Mouse (Mus musculus) stomach, embryonic 15.5 days (tissue): Measurements from ENCODE around the gene Slc45a1. TPM values are rescaled to one million over a fixed set of nuclear protein-coding genes. Genes with fewer than 3 reads are reported as not detected.

Experiments
- ATAC-seq: fragments of 200-750 bp; cut with Nextera tagmentation; 2 replicates; pipeline ENCODE4 v1.8.0; 2017; ENCODE audit warnings: low read depth, moderate number of reproducible peaks, moderate TSS enrichment; ENCODE audit not compliant: insufficient read depth, low FRiP score
- H3K27ac ChIP-seq: fragments of 300-500 bp; sonication (generic); 2 replicates; pipeline ENCODE4 v1.5.1; 2015; ENCODE audit warnings: mild to moderate bottlenecking, inconsistent platforms
- H3K27me3 ChIP-seq: fragments of 300-500 bp; sonication (generic); replicated peaks from 2 replicates; pipeline ENCODE4 v1.6.1; 2015; ENCODE audit warnings: inconsistent platforms
- H3K36me3 ChIP-seq: fragments of 300-500 bp; sonication (generic); 2 replicates; pipeline ENCODE4 v1.6.1; 2015; ENCODE audit warnings: inconsistent platforms
- H3K4me1 ChIP-seq: fragments of 300-500 bp; sonication (generic); 2 replicates; pipeline ENCODE4 v1.6.1; 2015; ENCODE audit warnings: inconsistent platforms
- H3K4me2 ChIP-seq: fragments of 300-500 bp; sonication (generic); 2 replicates; pipeline ENCODE4 v1.6.1; 2015; ENCODE audit warnings: mild to moderate bottlenecking, inconsistent platforms
- H3K4me3 ChIP-seq: fragments of 300-500 bp; sonication (generic); replicated peaks from 2 replicates; pipeline ENCODE4 v1.5.1; 2015; ENCODE audit warnings: inconsistent platforms
- H3K9ac ChIP-seq: fragments of 300-500 bp; sonication (generic); 2 replicates; pipeline ENCODE4 v1.6.1; 2015; ENCODE audit warnings: inconsistent platforms
- H3K9me3 ChIP-seq: fragments of 300-500 bp; sonication (generic); 2 replicates; pipeline ENCODE4 v1.6.1; 2016; ENCODE audit warnings: inconsistent platforms
- WGBS: fragments of 180-500 bp; shearing (Covaris S2); methylation state at CpG from one replicate; pipeline ENCODE4 v1.1.7; 2015; 5-methylcytosine and 5-hydroxymethylcytosine counted together
- polyA plus RNA-seq: library from polyadenylated mRNA; unstranded; fragments of >200 nt; fragmentation: Nextera tagmentation; extraction: Ambion mirVana; gene quantifications from 2 replicates; pipeline ENCODE4 v1.2.1, GENCODE M21; 2015

The Slc45a1 gene
- polyA plus RNA-seq, 1 experiment from 2014 or later = 1.0 TPM

DNA sequence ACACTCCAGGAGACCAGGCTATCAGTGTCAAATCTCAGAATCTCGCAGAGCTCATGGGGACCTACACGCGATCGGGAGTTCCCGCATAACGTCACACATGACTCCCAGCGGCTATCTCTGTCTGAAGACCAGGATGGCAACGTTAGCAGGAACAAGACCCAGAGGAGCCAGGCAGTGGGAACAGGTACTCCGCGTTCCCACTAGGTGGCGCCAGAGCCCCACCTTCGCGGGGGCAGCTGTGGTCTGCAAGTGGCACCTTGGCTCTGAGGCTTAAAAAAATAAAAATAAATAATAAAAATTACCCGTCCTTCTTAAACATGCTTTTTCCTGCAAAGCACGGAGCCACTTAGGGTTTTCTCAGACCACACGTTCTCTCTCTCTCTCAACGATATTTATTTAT lies 4.0 kb upstream of the Slc45a1 start:
- peak; percentile 66 for ATAC-seq
- peaks cover 10% of the 10 kb centered on the region for H3K27me3 ChIP-seq
- H3K9ac ChIP-seq = no peak overlapping the region
- no peak overlapping the region for H3K27ac ChIP-seq
- WGBS = 3% methylated on average over 17 of the region's 17 CpGs
- H3K9me3 ChIP-seq = no peaks in the 10 kb centered on the region
- no peak overlapping the region for H3K4me3 ChIP-seq
- no peak overlapping the region for H3K4me2 ChIP-seq
- no peaks in the 10 kb centered on the region for H3K36me3 ChIP-seq
- H3K4me1 ChIP-seq = peaks cover 14% of the 10 kb centered on the region; the same call in 1 of the 2 replicates

DNA sequence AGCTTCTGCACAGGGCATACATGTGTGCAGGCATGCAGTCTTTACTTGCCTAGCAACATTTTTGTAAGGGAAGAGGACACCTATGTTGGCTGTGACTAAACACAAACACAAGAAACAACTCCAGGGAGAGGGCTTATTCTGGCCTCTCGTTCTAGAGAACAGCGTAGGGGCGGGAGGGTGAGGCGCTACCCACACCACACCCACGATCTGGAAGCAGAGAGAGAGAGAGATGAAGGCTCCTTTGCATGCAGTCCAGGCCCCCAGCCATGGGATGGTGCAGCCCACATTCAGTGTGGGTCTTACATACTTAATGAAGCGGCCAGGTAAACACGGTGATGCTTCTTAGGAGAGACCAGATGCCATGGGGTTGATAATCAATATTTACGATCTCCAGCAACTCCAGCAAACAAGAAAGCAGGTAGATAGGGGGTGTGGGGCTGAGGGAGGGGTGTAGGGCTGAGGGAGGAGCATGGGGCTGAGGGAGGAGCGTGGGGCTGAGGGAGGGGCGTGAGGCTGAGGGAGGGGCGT lies 1.2 kb upstream of the Slc45a1 start:
- Histone ChIP-seq H3K9ac (no peak overlapping the region), H3K4me1 (peaks cover 8% of the 10 kb centered on the region; the same call in 1 of the 2 replicates), H3K27ac (no peak overlapping the region), H3K4me3 (no peak overlapping the region), H3K36me3 (no peaks in the 10 kb centered on the region), H3K4me2 (no peak overlapping the region), H3K27me3 (peaks cover 10% of the 10 kb centered on the region), H3K9me3 (no peaks in the 10 kb centered on the region)
- 36% methylated on average over 11 of the region's 11 CpGs for WGBS
- ATAC-seq = no peak

DNA sequence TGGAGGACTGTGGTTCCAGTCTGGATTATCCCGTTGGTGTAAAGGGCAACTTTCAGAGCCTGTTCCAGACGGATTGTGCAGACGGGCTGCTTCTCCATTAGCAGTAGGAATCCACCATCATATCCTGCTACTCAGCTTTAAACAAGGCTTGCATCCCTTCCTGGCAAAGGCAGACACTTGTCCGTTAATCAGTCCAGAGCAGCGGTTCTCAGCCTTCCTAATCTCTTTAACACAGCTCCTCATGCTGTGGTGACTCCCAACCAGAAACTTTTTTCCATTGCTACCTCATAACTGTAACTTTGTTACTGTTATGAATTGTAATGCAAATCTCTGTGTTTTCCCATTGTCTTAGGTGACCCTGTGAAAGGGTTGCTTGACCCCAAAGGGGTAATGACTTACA lies 2.6 kb downstream of the Slc45a1 start:
- WGBS = 67% methylated on average over 5 of the region's 5 CpGs
- H3K9me3 ChIP-seq = no peaks in the 10 kb centered on the region
- no peak overlapping the region for H3K9ac ChIP-seq
- H3K4me2 ChIP-seq = no peak overlapping the region
- peak; percentile 52; the same call in 1 of the 2 replicates for ATAC-seq
- H3K4me3 ChIP-seq = no peak overlapping the region
- peaks cover 10% of the 10 kb centered on the region for H3K27me3 ChIP-seq
- H3K4me1 ChIP-seq = peaks cover 4% of the 10 kb centered on the region; the same call in 1 of the 2 replicates
- no peak overlapping the region for H3K27ac ChIP-seq
- H3K36me3 ChIP-seq = no peaks in the 10 kb centered on the region

DNA sequence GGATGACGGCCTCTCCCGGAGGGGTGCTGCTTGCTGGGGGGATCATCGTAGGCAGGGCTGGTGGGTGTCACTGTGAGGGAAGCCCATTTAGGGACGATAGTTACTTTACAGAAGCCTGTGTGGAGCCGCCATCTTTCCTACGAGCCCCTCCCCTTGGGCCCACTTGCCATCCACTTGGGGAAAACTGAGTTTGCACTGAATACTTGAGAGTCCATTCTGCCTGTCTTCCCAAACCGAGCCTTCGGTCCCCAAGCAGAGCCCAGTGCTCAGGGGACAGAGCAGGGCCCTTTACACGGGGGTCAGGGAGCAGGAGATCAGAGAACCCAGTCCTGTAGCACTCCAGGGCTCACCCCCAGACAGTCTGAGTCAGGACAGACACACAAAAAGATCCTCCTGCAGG lies 7.7 kb downstream of the Slc45a1 start:
- H3K4me3 ChIP-seq = no peak overlapping the region
- no peaks in the 10 kb centered on the region for H3K9me3 ChIP-seq
- H3K4me2 ChIP-seq = no peak overlapping the region
- WGBS = 89% methylated on average over 9 of the region's 9 CpGs
- H3K9ac ChIP-seq = no peak overlapping the region
- H3K36me3 ChIP-seq = no peaks in the 10 kb centered on the region
- no peaks in the 10 kb centered on the region for H3K27me3 ChIP-seq
- H3K4me1 ChIP-seq = no peaks in the 10 kb centered on the region
- H3K27ac ChIP-seq = no peak overlapping the region
- ATAC-seq = no peak

DNA sequence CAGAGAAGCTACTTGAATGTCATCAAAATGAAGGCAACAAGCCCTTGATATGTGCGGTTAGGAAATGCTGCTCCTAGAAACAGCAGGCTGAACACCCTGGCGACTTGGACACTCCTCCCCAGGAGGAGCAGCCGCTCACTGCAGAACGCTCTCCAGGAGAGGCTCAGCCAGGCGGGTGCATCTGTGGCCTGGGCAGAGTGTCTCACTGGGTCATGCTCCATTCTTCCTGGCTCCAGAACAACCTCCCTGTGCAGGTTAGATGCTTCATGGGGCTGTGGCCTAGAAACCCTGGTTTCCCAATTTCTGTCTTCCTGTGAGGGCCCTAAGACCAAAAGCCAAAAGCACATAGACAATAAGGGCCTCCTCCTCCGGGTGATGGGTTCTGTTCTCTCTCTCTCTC lies 15.3 kb downstream of the Slc45a1 start:
- Histone ChIP-seq H3K9me3 (no peaks in the 10 kb centered on the region), H3K36me3 (no peaks in the 10 kb centered on the region), H3K4me1 (no peaks in the 10 kb centered on the region), H3K27me3 (no peaks in the 10 kb centered on the region), H3K9ac (no peak overlapping the region), H3K4me3 (no peak overlapping the region), H3K27ac (no peak overlapping the region), H3K4me2 (no peak overlapping the region)
- WGBS = 81% methylated on average over 6 of the region's 6 CpGs
- ATAC-seq = no peak

DNA sequence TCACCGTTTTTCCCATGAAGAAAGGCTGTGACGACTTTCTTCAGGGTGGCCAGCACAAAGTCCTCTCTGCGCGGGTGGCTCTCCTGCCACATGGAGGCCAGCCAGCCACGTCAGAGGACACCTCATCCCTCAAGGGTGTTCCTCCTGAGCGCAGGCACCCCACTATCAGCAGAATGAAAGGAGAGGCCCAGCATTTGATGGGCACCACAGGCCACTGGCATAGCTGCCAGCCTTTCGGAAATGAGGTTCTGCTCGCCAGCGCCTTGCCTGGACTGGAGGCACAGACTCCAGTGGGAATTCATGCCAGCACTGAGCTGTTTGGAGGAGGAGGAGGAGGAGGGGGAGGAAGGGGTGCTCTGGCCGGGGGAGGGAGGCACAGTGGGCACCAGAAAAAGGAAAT lies 16.4 kb downstream of the Slc45a1 start:
- no peak overlapping the region for H3K4me3 ChIP-seq
- H3K27me3 ChIP-seq = no peaks in the 10 kb centered on the region
- H3K4me2 ChIP-seq = no peak overlapping the region
- H3K4me1 ChIP-seq = no peaks in the 10 kb centered on the region
- ATAC-seq = no peak
- no peaks in the 10 kb centered on the region for H3K36me3 ChIP-seq
- no peak overlapping the region for H3K9ac ChIP-seq
- no peaks in the 10 kb centered on the region for H3K9me3 ChIP-seq
- H3K27ac ChIP-seq = no peak overlapping the region
- 85% methylated on average over 10 of the region's 10 CpGs for WGBS

DNA sequence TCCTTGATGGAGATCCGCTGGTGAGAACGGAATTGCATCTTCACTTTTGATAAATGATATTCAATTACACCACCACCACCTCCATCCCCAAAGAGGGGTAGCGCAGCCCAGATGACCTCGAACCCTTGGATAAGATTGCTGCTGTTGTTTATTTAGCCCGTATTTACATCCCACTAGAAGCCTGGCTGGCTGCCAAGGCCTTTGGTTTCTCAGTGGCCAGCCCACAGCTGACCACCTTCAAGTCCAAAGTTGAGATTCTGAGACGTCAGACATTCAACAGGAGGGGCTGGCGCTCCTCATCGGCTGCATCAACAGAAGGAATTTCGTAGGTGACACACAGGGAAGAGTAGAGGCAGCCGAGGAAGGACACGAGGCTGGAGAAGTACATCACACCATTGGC lies 22.7 kb downstream of the Slc45a1 start:
- 47% methylated on average over 11 of the region's 11 CpGs for WGBS
- H3K9ac ChIP-seq = no peak overlapping the region

DNA sequence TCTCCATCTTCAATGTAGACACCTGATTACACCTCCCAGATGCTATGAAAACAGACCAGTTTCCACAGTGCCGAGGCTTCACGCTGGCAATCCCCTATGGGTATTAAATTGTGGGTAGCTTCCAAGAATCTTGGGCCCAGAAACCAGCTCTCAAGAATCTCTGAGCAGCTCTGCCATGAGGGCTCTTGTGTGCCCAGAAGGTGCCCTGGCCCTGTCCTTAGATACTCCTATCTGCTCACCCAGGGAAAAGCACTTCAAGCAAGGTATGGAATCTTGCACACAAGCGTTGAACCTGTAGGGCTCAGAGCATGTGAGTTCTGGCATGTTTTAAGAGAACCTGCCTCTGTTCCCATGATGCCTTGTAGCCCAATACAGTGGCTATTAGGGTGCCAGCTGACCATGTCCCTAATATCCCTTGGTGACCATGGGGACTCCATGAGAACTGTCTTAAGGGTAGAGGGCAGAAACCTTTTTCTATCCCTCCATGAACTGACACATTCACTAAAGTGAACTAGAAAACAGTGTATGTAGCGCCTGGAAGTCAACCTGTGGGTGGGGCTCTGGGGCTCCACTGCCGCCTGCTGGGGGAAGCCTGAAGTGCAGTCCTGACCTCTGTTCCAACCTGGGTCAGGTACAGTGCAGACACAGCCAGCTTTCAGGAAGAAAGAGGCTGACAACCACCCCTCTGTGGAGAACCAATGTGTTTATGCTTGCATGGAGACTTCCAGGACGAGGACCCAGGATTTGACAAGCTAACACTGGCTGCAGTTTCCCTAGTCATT lies 25.8 kb downstream of the Slc45a1 start:
- no peak overlapping the region for H3K9ac ChIP-seq
- H3K27me3 ChIP-seq = no peaks in the 10 kb centered on the region
- no peak overlapping the region for H3K4me3 ChIP-seq
- 50% methylated on average over 6 of the region's 6 CpGs for WGBS
- ATAC-seq = no peak
- no peak overlapping the region for H3K27ac ChIP-seq
- H3K4me1 ChIP-seq = peaks cover 4% of the 10 kb centered on the region; the same call in 1 of the 2 replicates
- H3K9me3 ChIP-seq = no peaks in the 10 kb centered on the region
- H3K4me2 ChIP-seq = no peak overlapping the region
- peaks cover 8% of the 10 kb centered on the region; the same call in 1 of the 2 replicates for H3K36me3 ChIP-seq

More for the DNA sequence above, 22.7 kb downstream of the Slc45a1 start:
- Histone ChIP-seq H3K4me2 (no peak overlapping the region), H3K36me3 (no peaks in the 10 kb centered on the region), H3K27me3 (no peaks in the 10 kb centered on the region), H3K9me3 (no peaks in the 10 kb centered on the region), H3K4me3 (no peak overlapping the region), H3K4me1 (peaks cover 4% of the 10 kb centered on the region; the same call in 1 of the 2 replicates), H3K27ac (no peak overlapping the region)
- no peak for ATAC-seq

DNA sequence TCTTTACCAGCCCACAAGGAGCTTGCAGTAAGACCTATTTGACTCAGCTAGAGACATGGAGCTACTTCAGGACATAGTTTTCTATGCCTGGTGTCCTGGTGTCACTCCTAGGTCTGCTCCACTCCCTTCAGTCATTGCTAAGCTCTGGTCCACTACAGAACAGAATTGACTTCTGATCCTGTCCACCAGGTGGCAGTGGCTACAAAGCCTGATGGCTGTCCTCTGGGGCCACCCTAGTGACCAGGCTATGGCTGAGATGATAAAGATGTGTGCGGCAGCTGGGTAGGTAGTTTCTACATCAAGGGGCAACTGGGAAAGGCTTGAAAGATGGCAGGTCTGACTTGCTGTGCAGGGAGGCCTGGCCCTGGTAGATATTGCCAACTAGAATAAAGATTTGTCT lies 26.5 kb downstream of the Slc45a1 start:
- Histone ChIP-seq H3K4me2 (no peak overlapping the region), H3K36me3 (peaks cover 9% of the 10 kb centered on the region; the same call in 1 of the 2 replicates), H3K27me3 (no peaks in the 10 kb centered on the region), H3K27ac (no peak overlapping the region), H3K4me1 (peaks cover 4% of the 10 kb centered on the region; the same call in 1 of the 2 replicates), H3K4me3 (no peak overlapping the region), H3K9me3 (no peaks in the 10 kb centered on the region), H3K9ac (no peak overlapping the region)
- ATAC-seq = peak; percentile 57; the same call in 1 of the 2 replicates
- WGBS = 30% methylated on average over 1 of the region's 1 CpGs

DNA sequence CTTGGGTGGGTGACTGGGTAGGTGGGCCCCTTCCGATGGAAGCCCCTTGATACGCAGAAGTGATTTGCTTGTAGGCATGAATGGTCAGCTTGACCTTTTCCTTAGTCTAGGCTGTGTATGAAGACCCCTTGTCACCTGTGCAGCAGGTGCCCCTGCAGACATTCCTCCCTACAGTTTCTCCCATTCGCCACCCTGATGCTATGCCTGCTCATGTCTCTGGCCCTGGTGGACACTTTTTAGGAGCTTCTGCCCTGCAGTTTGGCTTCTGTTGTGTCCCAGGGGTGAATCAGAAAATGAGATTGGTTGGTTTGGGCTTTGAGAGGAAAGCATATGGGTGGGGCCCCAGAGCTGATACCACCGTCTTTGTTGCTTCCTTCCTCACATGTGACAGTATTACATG lies 27.0 kb downstream of the Slc45a1 start:
- peaks cover 4% of the 10 kb centered on the region; the same call in 1 of the 2 replicates for H3K4me1 ChIP-seq
- no peaks in the 10 kb centered on the region for H3K9me3 ChIP-seq
- WGBS = 70% methylated on average over 4 of the region's 4 CpGs
- peaks cover 13% of the 10 kb centered on the region; the same call in 1 of the 2 replicates for H3K36me3 ChIP-seq
- no peak overlapping the region for H3K4me2 ChIP-seq
- no peak overlapping the region for H3K27ac ChIP-seq
- H3K27me3 ChIP-seq = no peaks in the 10 kb centered on the region
- H3K4me3 ChIP-seq = no peak overlapping the region
- H3K9ac ChIP-seq = no peak overlapping the region
- no peak for ATAC-seq

DNA sequence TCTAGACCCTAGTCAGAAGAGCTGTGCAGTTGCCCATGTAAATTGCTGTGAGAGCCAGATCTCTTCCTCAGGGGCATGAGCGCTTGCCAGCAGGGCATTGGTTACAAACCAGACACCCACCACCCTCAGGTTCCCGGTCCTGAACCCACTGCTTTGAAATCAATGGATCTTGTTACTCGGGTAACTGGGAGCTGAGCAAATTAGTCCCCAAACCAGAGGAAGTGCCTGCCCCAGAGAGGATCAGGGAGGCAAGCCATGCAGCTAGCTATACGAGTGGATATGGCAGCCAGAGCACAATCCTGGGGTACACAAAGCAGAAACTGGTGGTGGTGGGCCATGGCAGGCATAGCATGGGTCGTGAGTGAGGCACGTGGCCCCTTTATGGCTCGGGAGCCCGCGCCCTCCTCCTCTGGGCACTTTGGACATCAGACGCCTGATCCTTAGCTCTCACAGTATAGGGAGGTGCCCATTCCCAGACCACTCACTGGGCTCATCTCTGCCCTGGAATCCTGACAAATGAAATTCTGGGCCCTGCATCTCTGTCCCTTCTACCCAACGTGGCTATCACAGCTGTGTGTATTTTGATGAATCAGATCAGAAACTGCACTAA lies 27.7 kb downstream of the Slc45a1 start:
- H3K9ac ChIP-seq = no peak overlapping the region
- no peaks in the 10 kb centered on the region for H3K27me3 ChIP-seq
- H3K9me3 ChIP-seq = no peaks in the 10 kb centered on the region
- peaks cover 14% of the 10 kb centered on the region; the same call in 1 of the 2 replicates for H3K36me3 ChIP-seq
- ATAC-seq = no peak
- WGBS = 67% methylated on average over 11 of the region's 11 CpGs
- H3K4me2 ChIP-seq = no peak overlapping the region
- H3K4me1 ChIP-seq = peaks cover 1% of the 10 kb centered on the region; the same call in 1 of the 2 replicates
- no peak overlapping the region for H3K27ac ChIP-seq
- no peak overlapping the region for H3K4me3 ChIP-seq

DNA sequence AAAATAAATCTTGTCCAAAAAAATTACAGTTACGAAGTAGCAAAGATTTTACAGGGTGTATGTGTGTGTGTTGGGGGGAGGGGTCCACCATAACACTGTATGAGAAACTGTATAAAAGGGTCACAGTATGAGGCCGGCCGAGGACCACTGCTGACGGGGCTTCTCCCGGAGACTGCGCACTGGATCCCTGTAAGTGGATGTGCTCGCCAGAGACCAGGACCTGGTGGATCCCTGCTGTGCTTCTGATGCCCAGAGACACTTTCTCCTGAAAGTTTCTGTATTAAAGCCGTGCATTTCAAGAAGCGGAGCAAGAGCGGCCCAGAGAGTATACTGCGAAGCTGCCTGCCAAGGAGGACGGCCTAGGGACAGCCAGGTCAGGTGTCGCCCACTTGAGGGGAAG lies 29.3 kb downstream of the Slc45a1 start:
- Histone ChIP-seq H3K27me3 (no peaks in the 10 kb centered on the region), H3K9me3 (no peaks in the 10 kb centered on the region), H3K9ac (no peak overlapping the region), H3K36me3 (peaks cover 30% of the 10 kb centered on the region), H3K4me3 (no peak overlapping the region), H3K27ac (no peak overlapping the region), H3K4me2 (no peak overlapping the region), H3K4me1 (no peaks in the 10 kb centered on the region)
- 89% methylated on average over 13 of the region's 13 CpGs for WGBS
- ATAC-seq = no peak
